Mouse (Mus musculus) common myeloid progenitor, adult 5-6 weeks (primary cell): ENCODE data around the gene Spdl1. TPM values are rescaled to one million over a fixed set of nuclear protein-coding genes. Genes with fewer than 3 reads are reported as not detected.

ENCODE experiments used
- ATAC-seq: replicated peaks from 2 replicates; pipeline ENCODE4 v1.8.0; 2016; ENCODE audit warnings: low read depth, mild to moderate bottlenecking, moderate TSS enrichment, inconsistent platforms; ENCODE audit not compliant: poor library complexity, severe bottlenecking
- total RNA-seq: library from RNA; stranded (forward); fragments of 200-1000, 187-1606 nt; gene quantifications from 2 replicates; pipeline ENCODE4 v1.2.3, GENCODE M21; 2017

The Spdl1 gene
- 33.0 and 42.4 TPM in 2 replicates for total RNA-seq

DNA sequence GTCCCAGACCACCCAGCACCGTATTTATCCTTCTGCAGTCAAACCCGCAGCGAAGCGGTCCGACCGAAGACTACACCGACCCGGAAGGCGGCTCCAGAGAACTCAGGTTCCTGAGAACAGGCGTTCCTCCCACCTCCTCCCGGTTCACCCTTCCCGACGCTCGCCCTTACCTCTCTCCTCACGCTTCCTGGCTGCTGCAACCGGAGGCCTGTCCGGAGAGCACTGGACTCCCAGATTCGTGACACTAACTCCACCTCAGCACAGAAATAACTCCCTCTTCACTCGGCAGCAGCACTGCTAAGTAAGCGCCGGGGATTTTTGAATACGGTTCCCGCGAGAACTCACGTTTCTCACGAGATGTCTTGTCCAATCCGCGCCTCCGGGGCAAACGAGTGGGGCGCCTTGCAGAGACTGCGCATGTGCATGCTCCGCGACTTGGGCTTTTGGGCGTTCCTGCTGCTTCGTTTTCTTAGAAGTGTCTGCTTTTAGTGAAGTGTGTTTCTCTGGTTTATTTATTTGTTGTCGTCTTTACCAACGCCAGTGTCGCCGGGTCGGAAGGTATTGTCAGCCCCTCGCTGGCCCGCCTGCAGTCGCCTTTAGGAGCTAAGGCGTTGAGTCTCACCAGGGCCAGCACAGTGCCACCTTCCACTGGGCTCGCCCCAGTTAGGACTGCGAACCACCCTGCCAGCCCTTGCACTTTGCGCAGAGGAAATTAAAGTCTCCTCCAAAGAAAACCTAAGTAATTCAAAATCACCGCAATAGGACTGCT is at the start of gene Spdl1:
Gene Spdl1 (minus strand): TSS at position 324 of the 769 bp plus-strand sequence.
- ATAC-seq = peak; percentile 96

GRCm38 (mm10) chr11:34881528-34881927 is 48.1 kb upstream of the Spdl1 start:
- no peak for ATAC-seq

DNA sequence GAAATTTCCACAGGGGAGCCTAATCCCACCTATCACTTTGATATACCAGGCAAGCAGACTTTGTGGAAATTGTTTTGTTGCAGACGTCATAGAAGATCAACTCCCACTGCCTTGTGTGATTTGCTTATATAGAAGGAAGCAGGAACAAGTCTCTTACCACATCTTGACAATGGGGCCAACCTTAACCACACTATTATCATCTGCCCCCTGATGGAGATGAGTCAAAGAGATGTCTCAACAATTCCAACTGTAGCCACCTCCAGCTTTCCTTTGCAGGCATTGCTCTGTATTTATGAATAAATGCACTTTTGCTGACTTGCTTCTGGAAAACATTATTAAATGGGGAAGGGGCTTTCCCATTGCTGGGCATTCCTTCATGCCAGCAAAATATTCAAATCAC is 46.2 kb upstream of the Spdl1 start:
- no peak for ATAC-seq

- ATAC-seq = no peak
Observed at GRCm38 (mm10) chr11:34873861-34874260, 40.4 kb upstream of the Spdl1 start.

DNA sequence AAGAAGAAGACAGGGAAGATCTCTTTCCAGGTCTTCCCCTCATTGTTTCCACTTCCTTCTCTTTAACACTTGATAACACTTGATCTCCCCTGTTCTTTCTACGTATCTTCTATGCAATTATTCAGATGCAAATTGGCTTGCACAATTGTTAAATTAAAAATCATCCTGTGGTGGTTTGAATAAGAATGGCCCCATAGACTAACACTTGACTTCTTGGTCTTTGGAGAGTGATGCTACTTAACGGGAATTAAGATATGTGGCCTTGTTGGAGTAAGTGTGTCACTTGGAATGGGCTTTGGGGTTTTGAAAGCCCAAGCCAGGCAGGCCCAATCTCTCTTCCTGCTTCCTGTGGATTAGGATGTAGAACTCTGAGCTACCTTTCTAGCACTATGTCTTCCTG is 39.0 kb upstream of the Spdl1 start:
- no peak for ATAC-seq

DNA sequence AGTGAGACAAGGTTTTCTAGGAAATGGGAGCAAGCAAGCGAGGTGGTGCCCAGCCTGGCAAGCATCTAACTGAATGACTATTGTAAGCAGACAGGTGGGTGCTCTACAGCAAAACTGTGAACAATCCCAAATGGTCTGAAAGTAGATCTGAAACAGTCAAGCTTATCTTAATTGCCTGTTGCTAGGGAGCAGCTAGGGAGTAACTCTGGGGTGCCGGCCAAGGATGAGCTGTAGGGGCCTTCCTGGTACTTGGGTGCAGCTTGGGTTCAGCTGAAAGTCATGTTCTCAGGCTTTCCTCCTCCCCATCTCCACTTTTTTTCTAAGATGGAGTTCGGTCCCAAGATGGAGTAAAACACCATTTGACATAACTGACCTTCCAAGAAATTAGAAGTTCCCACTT is 38.5 kb upstream of the Spdl1 start:
- no peak for ATAC-seq

DNA sequence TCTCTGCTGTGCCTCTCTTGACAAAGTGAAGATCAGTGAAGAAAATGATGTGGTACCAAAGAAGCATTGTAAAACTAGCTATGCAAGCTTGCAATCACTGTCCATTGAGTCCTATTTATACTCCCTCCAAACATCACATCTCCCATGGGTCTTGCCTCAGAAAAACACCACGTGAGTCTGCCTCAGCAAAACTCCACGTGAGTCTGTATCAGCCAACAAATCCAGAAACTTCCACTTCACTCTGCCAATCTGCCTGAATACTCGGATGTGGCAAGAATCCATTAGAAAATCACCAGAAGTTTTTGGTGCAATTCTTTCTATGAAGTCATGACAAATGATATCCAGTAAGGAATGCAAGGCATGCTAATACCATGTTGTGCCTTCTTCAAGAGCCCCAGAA is 38.0 kb upstream of the Spdl1 start:
- no peak for ATAC-seq

GRCm38 (mm10) chr11:34868626-34869025 is 35.2 kb upstream of the Spdl1 start:
- no peak for ATAC-seq

DNA sequence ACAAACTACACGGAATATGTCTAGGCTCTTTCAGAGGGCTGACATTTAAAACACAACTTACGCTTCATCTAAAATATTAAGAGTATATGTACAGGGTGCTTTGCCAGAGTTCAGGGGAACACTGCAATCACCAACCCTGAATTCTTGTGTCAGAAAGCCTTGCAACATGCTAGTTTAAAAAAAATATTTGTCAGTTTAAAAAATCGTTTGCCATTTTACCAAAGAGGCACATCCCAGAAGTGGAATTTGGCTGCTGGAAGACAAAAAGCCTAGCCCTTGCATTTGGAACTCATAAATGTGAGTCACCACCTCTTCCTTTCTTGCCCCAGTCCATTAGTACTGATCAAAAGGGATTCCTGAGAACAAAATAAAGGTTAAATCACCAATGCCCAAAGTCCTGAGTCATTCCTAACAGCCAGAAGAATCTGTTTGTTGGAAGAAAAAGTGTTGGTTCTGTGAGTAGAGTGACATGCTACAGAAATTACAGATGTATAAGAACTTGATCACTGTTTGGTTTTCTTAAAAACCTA is 32.4 kb upstream of the Spdl1 start:
- ATAC-seq = no peak

DNA sequence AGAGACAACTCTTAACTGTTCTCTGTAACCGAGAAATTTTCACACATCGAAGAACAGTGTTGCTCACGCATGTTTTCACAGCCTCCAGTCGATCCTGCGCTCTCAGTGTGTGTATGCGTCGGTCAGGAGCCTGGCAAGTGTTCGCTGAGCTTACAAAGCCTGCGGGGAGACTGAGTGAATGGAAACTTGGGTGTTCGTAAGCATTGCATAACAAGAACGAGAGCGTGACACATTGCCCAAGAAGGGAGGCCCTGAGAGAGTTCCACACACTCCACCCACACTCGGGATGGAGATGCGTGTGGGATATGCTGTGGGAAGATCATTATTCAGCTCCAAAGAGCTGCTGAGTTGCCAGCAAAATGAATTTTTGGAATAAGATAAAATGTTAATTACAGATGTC is 31.7 kb upstream of the Spdl1 start:
- no peak for ATAC-seq

- no peak for ATAC-seq
Observed at GRCm38 (mm10) chr11:34856652-34857051, 23.2 kb upstream of the Spdl1 start.

- ATAC-seq = no peak
Observed at GRCm38 (mm10) chr11:34846268-34846652, 12.8 kb upstream of the Spdl1 start.

DNA sequence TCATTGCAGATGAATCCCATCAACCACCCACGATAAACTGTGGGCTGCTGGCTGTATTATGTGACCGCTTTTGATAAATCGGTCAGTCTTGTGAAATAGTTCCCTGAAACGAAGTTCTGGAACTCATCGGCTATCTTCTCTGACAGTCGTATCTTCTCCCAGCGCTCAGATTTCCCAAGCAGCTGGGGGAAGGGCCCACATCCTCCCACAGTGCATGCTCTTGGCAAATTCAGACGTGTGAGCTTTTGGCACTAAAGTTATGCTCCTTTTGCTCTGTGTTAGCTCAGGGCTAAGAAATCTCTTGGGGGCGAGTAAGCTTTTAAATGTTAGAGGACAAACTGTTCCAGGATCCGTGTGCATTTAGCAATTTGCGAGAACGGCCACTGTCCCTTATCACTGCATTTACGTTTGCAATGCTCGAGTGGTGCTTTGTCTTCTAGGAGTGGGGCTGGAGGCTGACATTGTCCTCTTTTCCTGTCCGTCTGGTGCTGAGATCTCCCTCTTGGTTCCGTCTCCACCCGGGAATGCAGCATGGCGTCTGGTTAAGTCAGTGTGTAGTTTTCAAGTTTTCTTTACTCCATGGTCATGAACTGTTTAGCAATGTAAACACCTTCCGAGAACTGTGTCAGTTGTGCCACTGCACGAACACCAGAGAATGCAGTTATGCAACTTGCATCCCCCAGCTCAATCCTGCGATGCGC is 12.3 kb upstream of the Spdl1 start:
- no peak for ATAC-seq

DNA sequence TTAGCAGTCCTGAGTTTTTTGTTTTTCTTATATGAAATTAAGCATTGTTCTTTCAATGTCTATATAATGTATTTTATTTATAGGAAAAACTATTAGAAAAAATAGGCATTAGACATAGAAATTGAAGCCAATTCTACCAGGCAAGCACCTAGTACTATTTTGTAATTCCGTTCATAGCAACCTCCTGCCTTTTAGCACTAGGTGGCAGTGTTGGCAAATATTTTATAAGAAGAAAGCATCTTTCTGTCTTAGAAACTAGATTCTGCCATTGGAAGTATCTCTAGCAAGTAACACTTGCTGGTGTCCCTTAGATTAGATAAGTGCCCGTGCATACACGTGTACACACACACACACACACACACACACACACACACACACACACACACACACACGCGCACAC is 10.1 kb upstream of the Spdl1 start:
- 0 out of 2 replicates have a peak, but pooled peaks have one; percentile 54 for ATAC-seq

GRCm38 (mm10) chr11:34840283-34840682 is 6.8 kb upstream of the Spdl1 start:
- ATAC-seq = no peak

DNA sequence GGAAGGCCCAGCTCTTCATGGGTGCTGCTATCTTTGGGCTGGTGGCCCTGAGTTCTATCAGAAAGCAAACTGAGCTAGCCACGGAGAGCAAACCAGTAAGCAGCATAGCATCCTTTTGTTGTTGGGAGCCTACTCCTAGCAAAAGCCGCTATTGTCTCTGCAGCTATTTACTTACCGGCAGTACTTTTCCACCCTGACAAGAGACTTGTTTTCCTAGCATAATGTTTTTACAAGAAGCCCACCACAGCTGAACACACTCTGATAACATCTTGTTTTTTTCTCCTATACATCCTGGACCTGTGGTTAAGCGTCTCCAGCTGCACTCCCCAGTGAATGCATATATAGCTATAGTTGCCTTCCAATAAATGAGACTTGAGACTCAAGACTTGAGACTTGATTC is 5.6 kb upstream of the Spdl1 start:
- ATAC-seq = no peak

- ATAC-seq = no peak
Observed at GRCm38 (mm10) chr11:34836272-34836671, 2.8 kb upstream of the Spdl1 start.

DNA sequence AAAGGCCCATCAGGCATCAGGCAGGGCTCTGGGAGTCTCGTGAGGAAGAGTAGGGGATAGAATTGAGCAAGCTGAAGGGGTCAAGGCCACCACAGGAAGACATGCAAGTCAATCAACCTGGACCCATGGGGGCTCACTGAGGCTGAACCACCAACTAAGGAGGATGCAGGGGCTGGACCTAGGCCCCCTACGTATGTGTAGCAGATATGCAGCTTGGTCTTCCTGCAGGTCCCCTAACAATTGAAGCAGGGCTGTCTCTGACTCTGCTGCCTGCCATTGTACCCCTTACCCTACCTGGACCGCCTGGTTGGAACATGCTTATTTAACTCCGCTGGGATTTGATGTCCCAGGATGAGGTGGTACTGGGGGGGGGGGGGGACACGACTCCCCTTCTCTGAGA is 763 bp downstream of the Spdl1 start:
- no peak for ATAC-seq

DNA sequence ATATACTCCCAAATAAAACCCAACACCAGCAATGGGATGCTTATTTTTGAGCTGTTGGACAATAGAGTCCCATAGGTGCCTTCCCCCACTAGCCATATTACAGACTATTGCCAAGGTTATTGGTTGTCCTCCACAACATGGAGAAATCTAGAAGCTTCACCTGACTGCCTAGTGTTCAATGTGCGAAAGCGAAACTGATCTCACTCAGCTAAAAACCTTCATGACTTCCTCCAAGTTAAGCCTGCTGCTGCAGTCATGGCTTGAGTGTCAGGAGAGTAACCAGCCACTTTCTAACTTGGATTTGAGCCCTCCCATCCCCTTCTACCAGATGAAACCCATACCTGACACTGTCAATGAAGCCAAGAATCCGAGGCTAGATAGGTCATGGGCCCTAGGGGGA is 5.6 kb downstream of the Spdl1 start:
- ATAC-seq = no peak

GRCm38 (mm10) chr11:34826940-34827339 is 6.5 kb downstream of the Spdl1 start:
- ATAC-seq = no peak

DNA sequence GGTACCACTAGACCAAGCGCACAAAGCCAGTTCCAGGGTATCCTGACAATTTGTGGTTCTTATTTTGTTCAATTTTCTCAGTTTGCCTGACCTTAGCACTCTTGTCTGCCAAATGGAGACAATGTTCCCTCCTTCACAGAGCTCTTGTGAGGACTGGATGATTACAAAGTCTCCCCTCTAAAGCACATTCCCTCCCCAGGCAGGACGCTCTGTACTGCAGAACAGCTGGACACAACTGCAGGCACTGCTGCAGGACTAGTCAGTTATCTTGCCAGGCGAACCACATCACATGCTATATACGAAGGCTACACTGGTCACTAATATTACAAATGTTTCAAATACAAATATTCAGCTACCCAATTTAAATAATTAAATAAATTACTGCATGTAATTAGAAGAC is 8.7 kb downstream of the Spdl1 start:
- ATAC-seq = no peak
